Mouse (Mus musculus): ENCODE data around the gene Baz2a.
A peak's percentile ranks its signal among the peaks of the same experiment; 100 is the strongest.
"Not testable (repeated sequence)": the region's sequence is repeated elsewhere in the genome, so short reads cannot be mapped to it uniquely, and the experiment has no call there.

Gene Baz2a

GRCm38 (mm10) chr10:128091564-128092505 is at the start of gene Baz2a:
Gene Baz2a (plus strand): TSS chr10:128091577.
- peak; percentile 43 for DNase-seq (ENCODE audit: low read depth, low spot score)

GRCm38 (mm10) chr10:128041636-128042035 is 49.7 kb upstream of the Baz2a start:
- no peak for DNase-seq (ENCODE audit: low read depth, low spot score)

- no peak for DNase-seq (ENCODE audit: low read depth, low spot score)
Measured at GRCm38 (mm10) chr10:128042466-128042865, 48.9 kb upstream of the Baz2a start.

- DNase-seq (ENCODE audit: low read depth, low spot score): no peak
Measured at GRCm38 (mm10) chr10:128043041-128043835, 48.1 kb upstream of the Baz2a start.

GRCm38 (mm10) chr10:128048157-128048556 is 43.2 kb upstream of the Baz2a start:
- DNase-seq (ENCODE audit: low read depth, low spot score): no peak

- DNase-seq (ENCODE audit: low read depth, low spot score): no peak
Measured at GRCm38 (mm10) chr10:128049741-128050140, 41.6 kb upstream of the Baz2a start.

GRCm38 (mm10) chr10:128050355-128050754 is 41.0 kb upstream of the Baz2a start:
- DNase-seq (ENCODE audit: low read depth, low spot score): no peak

GRCm38 (mm10) chr10:128051589-128051988 is 39.8 kb upstream of the Baz2a start:
- no peak for DNase-seq (ENCODE audit: low read depth, low spot score)

- not testable (repeated sequence) for DNase-seq (ENCODE audit: low read depth, low spot score)
Measured at GRCm38 (mm10) chr10:128052136-128052535, 39.2 kb upstream of the Baz2a start.

- DNase-seq (ENCODE audit: low read depth, low spot score): no peak
Measured at GRCm38 (mm10) chr10:128053001-128053400, 38.4 kb upstream of the Baz2a start.

GRCm38 (mm10) chr10:128058184-128058583 is 33.2 kb upstream of the Baz2a start:
- no peak for DNase-seq (ENCODE audit: low read depth, low spot score)

GRCm38 (mm10) chr10:128058601-128059151 is 32.7 kb upstream of the Baz2a start, which contains the start of gene Ptges3:
Gene Ptges3 (plus strand): TSS chr10:128058954.
- peak; percentile 97 for DNase-seq (ENCODE audit: low read depth, low spot score)

- DNase-seq (ENCODE audit: low read depth, low spot score): peak; percentile 66
Measured at GRCm38 (mm10) chr10:128059207-128059981, 32.0 kb upstream of the Baz2a start.

- no peak for DNase-seq (ENCODE audit: low read depth, low spot score)
Measured at GRCm38 (mm10) chr10:128061109-128061508, 30.3 kb upstream of the Baz2a start.

- no peak for DNase-seq (ENCODE audit: low read depth, low spot score)
Measured at GRCm38 (mm10) chr10:128062221-128062989, 29.0 kb upstream of the Baz2a start.

- no peak for DNase-seq (ENCODE audit: low read depth, low spot score)
Measured at GRCm38 (mm10) chr10:128066072-128066471, 25.3 kb upstream of the Baz2a start.

- no peak for DNase-seq (ENCODE audit: low read depth, low spot score)
Measured at GRCm38 (mm10) chr10:128069201-128069600, 22.2 kb upstream of the Baz2a start.

GRCm38 (mm10) chr10:128070432-128070831 is 20.9 kb upstream of the Baz2a start:
- DNase-seq (ENCODE audit: low read depth, low spot score): not testable (repeated sequence)

GRCm38 (mm10) chr10:128078269-128078668 is 13.1 kb upstream of the Baz2a start:
- not testable (repeated sequence) for DNase-seq (ENCODE audit: low read depth, low spot score)

GRCm38 (mm10) chr10:128080496-128080895 is 10.9 kb upstream of the Baz2a start:
- no peak for DNase-seq (ENCODE audit: low read depth, low spot score)
